Mouse (Mus musculus): ENCODE results near the gene Rsph9. TPM values are rescaled to one million over a fixed set of nuclear protein-coding genes. Genes with fewer than 3 reads are reported as not detected.

Rsph9 gene
- polyA plus RNA-seq, 1 experiment = 5.0 TPM

- 92% methylated on average over 4 of the region's 4 CpGs for WGBS
- TF ChIP-seq CTCF (IDR thresholded peaks at IDR 0.05; ENCODE audit: control insufficient read depth, insufficient read depth, low read length) (no peak), POLR2A (IDR thresholded peaks at IDR 0.05; ENCODE audit: borderline replicate concordance, control insufficient read depth, low read depth, low read length) (no peak)
Observed at GRCm38 (mm10) chr17:46123285-46123684, 20.7 kb downstream of the Rsph9 start.

GRCm38 (mm10) chr17:46122791-46123190 is 21.2 kb downstream of the Rsph9 start:
- WGBS = 89% methylated on average over 4 of the region's 4 CpGs
- no peak for TF ChIP-seq CTCF (IDR thresholded peaks at IDR 0.05; ENCODE audit: control insufficient read depth, insufficient read depth, low read length)
- no peak for TF ChIP-seq POLR2A (IDR thresholded peaks at IDR 0.05; ENCODE audit: borderline replicate concordance, control insufficient read depth, low read depth, low read length)
- Histone ChIP-seq H3K27ac (ENCODE audit: control insufficient read depth, insufficient read depth, low read depth, low read length, poor library complexity) (no peak overlapping the region), H3K4me1 (ENCODE audit: control insufficient read depth, insufficient read depth, low read length) (no peaks in the 10 kb centered on the region), H3K4me3 (replicated peaks; ENCODE audit: control insufficient read depth, low read depth, low read length) (no peak overlapping the region)

More at GRCm38 (mm10) chr17:46123285-46123684, 20.7 kb downstream of the Rsph9 start:
- Histone ChIP-seq H3K27ac (ENCODE audit: control insufficient read depth, insufficient read depth, low read depth, low read length, poor library complexity) (no peak overlapping the region), H3K4me1 (ENCODE audit: control insufficient read depth, insufficient read depth, low read length) (no peaks in the 10 kb centered on the region), H3K4me3 (replicated peaks; ENCODE audit: control insufficient read depth, low read depth, low read length) (no peak overlapping the region)

- no peak overlapping the region for H3K4me3 ChIP-seq (replicated peaks; ENCODE audit: control insufficient read depth, low read depth, low read length)
- H3K4me1 ChIP-seq (ENCODE audit: control insufficient read depth, insufficient read depth, low read length) = no peaks in the 10 kb centered on the region
- TF ChIP-seq CTCF (IDR thresholded peaks at IDR 0.05; ENCODE audit: control insufficient read depth, insufficient read depth, low read length) (no peak), POLR2A (IDR thresholded peaks at IDR 0.05; ENCODE audit: borderline replicate concordance, control insufficient read depth, low read depth, low read length) (no peak)
- no peak overlapping the region for H3K27ac ChIP-seq (ENCODE audit: control insufficient read depth, insufficient read depth, low read depth, low read length, poor library complexity)
- 85% methylated on average over 10 of the region's 10 CpGs for WGBS
Observed at GRCm38 (mm10) chr17:46119641-46120040, 24.4 kb downstream of the Rsph9 start.

GRCm38 (mm10) chr17:46118423-46118850 is 25.6 kb downstream of the Rsph9 start:
- WGBS = 90% methylated on average over 4 of the region's 4 CpGs
- TF ChIP-seq CTCF (IDR thresholded peaks at IDR 0.05; ENCODE audit: control insufficient read depth, insufficient read depth, low read length) = no peak
- TF ChIP-seq POLR2A (IDR thresholded peaks at IDR 0.05; ENCODE audit: borderline replicate concordance, control insufficient read depth, low read depth, low read length) = no peak
- H3K4me1 ChIP-seq (ENCODE audit: control insufficient read depth, insufficient read depth, low read length) = no peaks in the 10 kb centered on the region
- H3K27ac ChIP-seq (ENCODE audit: control insufficient read depth, insufficient read depth, low read depth, low read length, poor library complexity) = no peak overlapping the region
- no peak overlapping the region for H3K4me3 ChIP-seq (replicated peaks; ENCODE audit: control insufficient read depth, low read depth, low read length)

- H3K4me1 ChIP-seq (ENCODE audit: control insufficient read depth, insufficient read depth, low read length) = no peaks in the 10 kb centered on the region
- 87% methylated on average over 13 of the region's 13 CpGs for WGBS
- H3K27ac ChIP-seq (ENCODE audit: control insufficient read depth, insufficient read depth, low read depth, low read length, poor library complexity) = no peak overlapping the region
- TF ChIP-seq POLR2A (IDR thresholded peaks at IDR 0.05; ENCODE audit: borderline replicate concordance, control insufficient read depth, low read depth, low read length) (no peak), CTCF (IDR thresholded peaks at IDR 0.05; ENCODE audit: control insufficient read depth, insufficient read depth, low read length) (no peak)
- no peak overlapping the region for H3K4me3 ChIP-seq (replicated peaks; ENCODE audit: control insufficient read depth, low read depth, low read length)
Observed at GRCm38 (mm10) chr17:46117623-46118422, 26.2 kb downstream of the Rsph9 start.

- no peaks in the 10 kb centered on the region for H3K4me1 ChIP-seq (ENCODE audit: control insufficient read depth, insufficient read depth, low read length)
- H3K4me3 ChIP-seq (replicated peaks; ENCODE audit: control insufficient read depth, low read depth, low read length) = no peak overlapping the region
- no peak overlapping the region for H3K27ac ChIP-seq (ENCODE audit: control insufficient read depth, insufficient read depth, low read depth, low read length, poor library complexity)
- TF ChIP-seq CTCF (IDR thresholded peaks at IDR 0.05; ENCODE audit: control insufficient read depth, insufficient read depth, low read length) (no peak), POLR2A (IDR thresholded peaks at IDR 0.05; ENCODE audit: borderline replicate concordance, control insufficient read depth, low read depth, low read length) (no peak)
- WGBS = 71% methylated on average over 3 of the region's 3 CpGs
Observed at GRCm38 (mm10) chr17:46116881-46117280, 27.1 kb downstream of the Rsph9 start.

GRCm38 (mm10) chr17:46116138-46116537 is 27.9 kb downstream of the Rsph9 start:
- TF ChIP-seq CTCF (IDR thresholded peaks at IDR 0.05; ENCODE audit: control insufficient read depth, insufficient read depth, low read length) = no peak
- no peak for TF ChIP-seq POLR2A (IDR thresholded peaks at IDR 0.05; ENCODE audit: borderline replicate concordance, control insufficient read depth, low read depth, low read length)
- no peak overlapping the region for H3K4me3 ChIP-seq (replicated peaks; ENCODE audit: control insufficient read depth, low read depth, low read length)
- no peaks in the 10 kb centered on the region for H3K4me1 ChIP-seq (ENCODE audit: control insufficient read depth, insufficient read depth, low read length)
- WGBS = 87% methylated on average over 11 of the region's 11 CpGs
- H3K27ac ChIP-seq (ENCODE audit: control insufficient read depth, insufficient read depth, low read depth, low read length, poor library complexity) = no peak overlapping the region

GRCm38 (mm10) chr17:46115489-46115888 is 28.5 kb downstream of the Rsph9 start:
- WGBS = 69% methylated on average over 2 of the region's 2 CpGs
- TF ChIP-seq POLR2A (IDR thresholded peaks at IDR 0.05; ENCODE audit: borderline replicate concordance, control insufficient read depth, low read depth, low read length) = no peak
- TF ChIP-seq CTCF (IDR thresholded peaks at IDR 0.05; ENCODE audit: control insufficient read depth, insufficient read depth, low read length) = no peak
- H3K4me3 ChIP-seq (replicated peaks; ENCODE audit: control insufficient read depth, low read depth, low read length) = no peak overlapping the region
- H3K4me1 ChIP-seq (ENCODE audit: control insufficient read depth, insufficient read depth, low read length) = no peaks in the 10 kb centered on the region; the same call in 1 of the 2 replicates
- no peak overlapping the region for H3K27ac ChIP-seq (ENCODE audit: control insufficient read depth, insufficient read depth, low read depth, low read length, poor library complexity)
